Mouse (Mus musculus) adrenal gland, adult (tissue): ENCODE data around the gene Tmem256.
A peak's percentile ranks its signal among the peaks of the same experiment; 100 is the strongest.

Experiments used
- DNase-seq, 2 experiments: peaks; one replicate each; pipeline ENCODE4 v3.0.0; 2022 to 2023; ENCODE audit warnings: low spot score in 1 of 2; ENCODE audit not compliant: inconsistent age in 2 of 2

The Tmem256 gene

DNA sequence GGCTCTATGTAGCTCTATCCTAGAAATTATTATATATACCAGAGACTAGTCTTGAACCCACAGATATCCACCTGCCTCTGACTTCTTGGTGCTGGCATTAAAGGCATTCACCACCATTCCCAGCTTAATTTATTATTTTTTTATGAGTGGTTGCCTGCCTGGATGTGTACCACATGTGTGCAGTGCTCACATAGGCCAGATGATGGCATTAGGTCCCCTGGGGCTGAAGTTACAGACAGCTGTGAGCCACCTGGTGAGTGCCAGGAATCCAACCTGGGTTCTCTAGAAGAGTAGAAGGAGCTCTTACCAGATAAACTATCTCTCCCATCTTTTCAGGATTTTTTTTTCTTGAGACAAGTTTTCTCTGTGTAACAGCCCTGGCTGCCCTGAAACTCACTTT lies 28.0 kb upstream of the Tmem256 start:
- DNase-seq: no peak

DNA sequence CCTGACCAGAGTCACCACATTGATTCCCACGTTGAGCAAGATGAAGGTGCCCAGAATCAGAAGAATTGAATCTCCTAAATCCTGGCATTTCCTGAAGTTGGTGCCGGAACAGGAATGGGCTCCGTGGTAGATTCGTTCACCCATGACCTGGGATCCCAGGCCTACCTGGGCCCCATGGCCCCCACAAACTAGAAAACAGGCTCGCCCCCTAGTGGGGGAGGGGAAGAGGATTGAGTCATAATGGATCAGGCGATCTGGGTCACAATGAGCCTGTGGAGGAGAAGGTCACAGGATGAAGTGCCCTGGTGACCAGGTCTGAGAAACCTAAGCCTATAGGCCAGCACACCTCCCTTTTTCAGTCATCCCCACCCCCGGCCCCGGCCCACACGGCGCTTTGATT lies 23.2 kb upstream of the Tmem256 start, which contains the start of gene Gm39566:
Gene Gm39566 (minus strand): TSS at position 144 of the 400 bp plus-strand sequence.
- DNase-seq: no peak

DNA sequence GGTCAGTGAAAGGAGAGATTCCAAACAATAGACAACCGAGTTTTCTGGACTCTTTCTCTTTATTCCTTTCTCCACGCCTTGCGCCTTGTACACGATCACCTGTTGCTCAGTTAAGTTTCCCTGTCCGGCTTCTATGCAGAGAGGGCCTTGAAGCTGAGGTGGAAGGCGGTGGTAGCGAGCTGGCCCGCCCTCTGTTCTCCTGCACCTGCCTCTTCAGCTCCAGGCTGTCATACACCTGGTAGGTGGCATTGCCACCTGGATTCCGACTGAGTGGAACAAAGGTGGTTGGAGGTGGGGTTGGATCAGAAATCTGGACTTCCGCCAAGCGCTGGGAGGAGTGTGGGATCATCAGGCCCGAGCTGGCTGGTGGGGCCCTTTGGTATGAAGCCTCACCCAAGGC lies 21.8 kb upstream of the Tmem256 start:
- no peak for DNase-seq

DNA sequence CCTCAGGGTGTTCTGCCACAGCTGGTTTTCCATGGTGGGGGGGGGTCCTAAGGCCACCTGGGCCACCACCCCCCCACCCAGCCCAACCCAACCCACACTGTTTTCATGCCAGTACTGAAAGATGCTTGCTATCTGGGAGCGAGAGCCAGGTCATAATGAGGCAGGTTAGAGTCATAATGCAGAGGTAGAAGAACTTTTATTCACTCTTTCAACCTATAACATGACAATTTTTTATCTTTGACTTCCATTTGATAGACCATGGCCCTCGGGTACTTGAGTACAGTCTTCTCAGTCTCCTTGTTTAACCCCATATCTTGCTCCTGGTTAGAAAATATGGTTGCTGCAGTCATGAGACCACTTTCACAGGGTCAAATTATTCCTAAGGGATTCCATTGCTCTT lies 19.9 kb upstream of the Tmem256 start, which contains the start of gene Spem2:
Gene Spem2 (minus strand): TSS at position 101 of the 400 bp plus-strand sequence.
- no peak for DNase-seq

DNA sequence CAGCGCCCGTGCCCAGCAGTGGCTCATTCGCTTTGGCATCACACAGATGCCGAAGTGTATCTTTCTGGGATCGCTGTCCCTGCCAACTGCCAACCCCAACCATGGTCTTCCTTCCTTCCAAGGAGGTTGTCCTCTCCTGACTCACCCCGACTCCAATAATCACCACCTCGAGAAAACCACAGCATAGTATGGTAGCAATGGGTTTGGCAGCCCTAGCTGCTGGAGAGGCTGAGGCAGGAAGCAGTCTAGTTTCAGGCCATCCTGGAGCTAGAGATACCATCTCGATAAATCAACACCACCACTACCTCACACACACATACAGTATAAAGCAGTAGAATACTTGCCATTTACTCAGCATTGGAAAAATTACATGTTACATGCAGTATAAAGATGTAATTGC lies 19.4 kb upstream of the Tmem256 start:
- no peak for DNase-seq

DNA sequence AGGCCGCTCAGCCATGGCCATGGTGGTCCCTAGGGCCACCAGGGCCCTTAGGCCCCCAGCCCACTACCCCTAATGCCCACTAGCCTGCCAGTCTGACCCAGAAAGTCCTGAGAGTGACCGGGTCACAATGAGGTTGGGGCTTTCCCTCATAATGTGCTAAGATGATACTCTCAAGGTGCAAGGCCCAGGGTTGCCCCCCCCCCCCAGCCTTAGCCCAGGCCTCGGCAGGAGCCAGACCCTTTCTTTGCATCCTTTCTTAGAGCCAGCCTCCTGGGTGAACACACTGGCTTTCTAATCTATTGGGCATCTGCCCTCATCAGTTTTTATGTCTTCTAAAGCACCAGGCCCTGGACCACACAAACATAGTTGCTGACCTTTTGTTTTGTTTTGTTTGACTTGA lies 16.2 kb upstream of the Tmem256 start, which contains the start of gene Spem1:
Gene Spem1 (minus strand): TSS at position 101 of the 400 bp plus-strand sequence.
- no peak for DNase-seq

DNA sequence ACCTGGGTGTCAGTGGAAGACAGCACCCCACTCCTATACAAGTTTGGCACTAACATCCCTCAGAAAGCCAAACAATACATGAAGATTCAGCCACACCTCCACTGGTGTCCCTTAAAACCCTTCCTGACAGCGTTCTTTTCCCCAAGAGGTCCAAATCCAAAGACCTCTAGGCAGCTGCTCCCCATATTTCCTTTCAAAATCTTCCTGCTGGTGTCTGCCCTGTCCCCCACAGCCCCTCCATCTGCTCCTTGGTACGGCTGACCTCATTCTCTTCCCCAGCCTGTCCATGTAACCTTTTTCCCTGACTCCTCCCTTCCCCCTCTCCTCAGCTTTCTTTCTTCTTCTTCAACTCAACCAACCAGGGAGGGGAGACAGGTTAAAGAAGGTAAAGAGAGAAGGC lies 14.9 kb upstream of the Tmem256 start:
- DNase-seq: no peak

DNA sequence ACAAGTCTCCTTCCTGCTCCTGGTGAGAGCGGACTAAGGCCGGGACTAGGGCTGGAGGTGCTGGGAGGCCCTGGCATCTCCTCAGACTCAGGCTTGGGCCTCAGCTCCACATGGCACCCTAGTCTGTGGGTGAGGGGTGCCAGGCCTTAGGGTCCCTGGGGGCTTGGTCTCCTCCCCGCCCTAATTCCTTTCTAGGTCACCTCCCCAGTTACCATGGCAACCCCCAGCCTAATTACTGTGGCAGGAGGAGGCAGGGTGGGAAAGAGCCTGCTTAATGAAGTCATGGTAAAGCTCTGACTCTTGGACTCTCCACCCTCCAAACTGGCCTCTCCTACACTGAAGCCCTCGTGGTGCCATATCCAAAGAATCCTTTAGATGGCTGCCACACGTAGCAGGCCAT lies 9.5 kb upstream of the Tmem256 start:
- DNase-seq: no peak

DNA sequence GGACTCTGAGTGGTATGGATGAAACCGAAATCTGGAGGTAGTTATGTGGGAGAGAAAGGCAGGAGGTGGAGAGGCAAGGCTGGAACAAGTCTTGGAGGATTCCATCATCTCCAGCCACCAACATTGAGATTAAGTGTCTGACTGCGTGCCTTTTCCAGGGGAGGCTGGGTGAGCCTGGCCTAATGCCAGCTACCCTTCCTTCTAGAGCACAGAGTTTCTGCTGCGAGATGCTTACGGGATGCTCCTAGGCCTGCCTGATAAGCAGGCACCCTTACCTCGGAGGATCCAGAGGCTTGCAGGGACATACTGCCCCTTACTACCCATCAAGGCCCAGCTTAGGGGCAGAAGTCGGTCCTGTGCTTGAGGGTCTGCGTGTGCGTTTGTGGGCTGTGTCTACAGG lies 4.8 kb upstream of the Tmem256 start:
- DNase-seq: no peak

DNA sequence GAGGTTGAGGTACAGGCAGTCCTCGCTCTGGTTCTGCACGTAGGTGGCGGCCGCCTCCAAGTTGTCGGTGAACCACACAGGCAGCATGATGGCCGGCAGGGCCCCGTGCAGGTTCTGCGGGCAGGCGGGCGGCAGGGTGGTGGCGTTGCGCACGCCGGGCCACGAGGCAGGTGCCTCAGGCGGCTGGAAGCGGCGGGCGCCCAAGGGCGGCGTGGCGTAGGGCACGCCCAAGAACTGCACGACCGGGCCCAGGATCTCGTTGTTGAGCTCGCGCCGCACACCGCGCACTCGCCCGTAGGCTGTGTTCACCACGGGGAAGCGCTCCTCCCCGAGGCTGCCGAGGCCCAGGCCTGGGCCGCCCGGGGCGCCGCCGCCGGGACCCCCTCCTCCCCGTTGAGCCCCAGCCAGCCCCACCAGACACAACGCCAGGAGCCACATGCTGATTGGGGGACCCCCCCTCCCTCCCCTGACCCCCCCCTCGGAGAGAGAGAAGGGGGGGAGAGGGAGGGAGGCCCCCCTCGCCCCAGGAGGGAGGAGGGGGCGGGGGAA lies 4.2 kb upstream of the Tmem256 start:
- DNase-seq: peak; percentile 52 to 69

DNA sequence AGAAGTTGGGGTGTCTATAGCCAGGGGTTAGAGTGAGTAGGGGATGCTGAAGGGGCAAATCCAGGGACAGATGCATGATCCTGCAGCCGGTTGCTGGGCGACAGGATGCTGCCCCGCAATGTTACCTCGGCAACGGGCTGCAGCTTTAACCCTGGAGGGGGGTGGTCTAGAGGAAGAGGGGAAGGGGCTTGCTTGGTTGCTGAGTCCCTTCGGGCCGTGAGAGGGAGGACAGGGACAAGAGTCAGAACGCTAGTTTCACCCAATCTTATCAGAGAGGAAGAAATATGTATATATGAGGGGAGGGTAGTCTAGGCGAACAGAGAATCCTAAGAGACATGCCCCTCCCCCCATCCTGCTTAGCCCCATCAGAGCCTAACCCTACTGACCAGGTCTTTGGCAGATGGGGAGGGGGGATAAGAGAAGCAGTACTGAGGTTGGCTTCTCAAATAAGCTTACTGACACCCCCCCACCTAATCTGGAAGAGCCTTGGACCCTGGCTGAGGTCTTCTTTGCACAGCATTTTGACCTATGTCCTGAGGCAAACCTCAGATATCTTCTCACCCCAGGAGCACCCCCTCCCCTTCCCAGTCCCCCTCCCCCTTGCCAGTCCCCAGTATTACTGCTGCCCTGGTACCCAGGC lies 2.9 kb upstream of the Tmem256 start:
- DNase-seq: no peak

DNA sequence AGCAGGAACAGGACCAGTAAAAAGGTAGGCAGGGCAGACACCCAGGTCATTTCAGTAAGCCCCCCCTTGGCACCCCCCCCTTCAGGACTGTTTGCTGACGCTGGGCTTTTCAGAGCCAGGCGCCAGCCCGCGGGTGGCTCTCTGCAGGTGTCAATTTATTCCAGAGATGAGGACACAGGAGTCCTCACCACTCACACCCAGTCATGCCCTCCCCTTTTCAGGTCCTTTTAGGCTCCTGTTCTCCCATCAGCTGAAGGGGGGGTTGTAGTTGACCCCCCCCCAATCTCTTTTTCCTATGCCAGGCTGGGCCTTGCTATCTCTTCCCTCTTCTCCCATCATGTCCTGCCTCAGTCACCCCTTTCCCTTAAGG lies 2.4 kb upstream of the Tmem256 start:
- DNase-seq: no peak

DNA sequence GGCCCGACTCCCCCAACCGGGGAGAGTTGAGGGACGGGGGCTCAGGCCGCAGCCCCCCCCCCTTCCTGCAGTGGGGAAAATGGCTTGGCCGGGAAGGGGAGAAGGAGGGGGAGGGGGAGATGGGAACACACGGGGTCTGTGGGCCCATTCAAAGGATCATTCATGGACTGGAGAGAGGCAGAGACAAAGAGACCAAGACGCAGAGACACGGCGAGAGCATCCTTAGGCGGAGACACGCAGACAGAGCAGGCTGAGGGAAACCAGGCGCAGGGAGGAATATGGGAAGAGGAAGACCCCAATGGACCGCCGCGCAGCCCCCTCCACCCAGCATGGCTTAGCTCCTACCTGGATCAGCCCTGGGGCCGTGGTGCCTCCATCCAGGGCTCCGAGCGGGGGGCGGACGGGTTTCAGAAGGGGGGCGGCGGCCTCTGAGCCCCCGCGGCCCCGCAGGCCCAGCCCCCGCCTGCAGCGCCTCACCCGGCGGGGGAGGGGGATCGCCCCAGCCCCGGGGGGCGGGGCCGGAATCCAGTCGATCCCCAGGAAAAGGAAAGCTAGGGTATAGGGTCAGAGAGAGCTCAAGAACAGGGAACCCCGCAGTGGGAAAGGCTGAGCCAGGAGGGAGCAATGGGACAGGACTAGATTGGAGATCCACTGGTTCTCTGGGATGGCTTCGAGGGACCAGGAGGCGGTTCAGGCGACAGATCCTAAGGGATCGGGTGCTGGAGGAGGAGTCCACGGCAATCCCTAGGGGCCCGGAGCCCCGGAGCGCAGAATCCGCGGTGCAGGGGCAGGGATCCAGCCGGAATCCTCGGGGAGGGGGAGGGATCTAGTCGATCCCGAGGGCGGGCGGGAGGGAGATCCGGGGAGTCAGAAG lies 1.4 kb upstream of the Tmem256 start:
- DNase-seq: peak; percentile 65 to 83

DNA sequence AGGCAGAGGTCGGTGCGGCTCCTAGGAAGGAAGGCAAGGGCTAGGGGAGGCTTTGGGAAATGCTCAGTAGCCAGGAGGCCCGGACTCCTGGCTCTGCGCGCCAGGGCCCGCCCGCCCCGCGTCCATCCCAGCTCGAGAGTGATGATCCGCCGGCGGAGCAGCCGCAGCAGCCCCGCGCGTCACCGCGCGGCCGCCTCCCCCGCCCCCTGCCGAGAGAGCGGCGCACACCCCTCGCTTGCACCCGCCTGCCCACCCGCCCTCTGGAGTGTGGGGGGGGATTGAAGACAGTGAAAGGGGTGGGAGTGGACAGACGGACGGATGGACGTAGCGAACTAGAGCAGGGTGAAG lies 736 bp upstream of the Tmem256 start, which contains the start of gene Nlgn2:
Gene Nlgn2 (minus strand): TSS at position 181 of the 348 bp plus-strand sequence.
- DNase-seq: no peak

DNA sequence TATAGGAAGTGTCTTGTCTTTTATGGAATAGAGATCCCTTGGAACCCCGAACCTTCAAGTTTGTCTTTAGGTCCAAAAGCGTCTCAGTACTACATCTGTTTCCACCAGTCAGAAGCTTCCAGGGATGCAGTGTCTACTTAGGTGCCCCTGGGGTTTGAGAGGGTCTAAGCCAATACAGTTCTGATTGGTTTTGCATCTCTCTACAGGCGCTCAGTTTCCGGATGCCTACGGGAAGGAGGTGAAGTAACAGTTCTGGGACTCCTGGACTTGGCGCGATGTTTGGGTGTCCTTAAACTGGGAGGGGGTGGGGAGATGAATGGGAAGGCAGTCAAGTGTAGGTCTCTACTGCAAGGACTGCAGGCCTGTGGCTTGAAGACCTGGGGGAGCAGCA lies 395 bp downstream of the Tmem256 start:
- no peak for DNase-seq

DNA sequence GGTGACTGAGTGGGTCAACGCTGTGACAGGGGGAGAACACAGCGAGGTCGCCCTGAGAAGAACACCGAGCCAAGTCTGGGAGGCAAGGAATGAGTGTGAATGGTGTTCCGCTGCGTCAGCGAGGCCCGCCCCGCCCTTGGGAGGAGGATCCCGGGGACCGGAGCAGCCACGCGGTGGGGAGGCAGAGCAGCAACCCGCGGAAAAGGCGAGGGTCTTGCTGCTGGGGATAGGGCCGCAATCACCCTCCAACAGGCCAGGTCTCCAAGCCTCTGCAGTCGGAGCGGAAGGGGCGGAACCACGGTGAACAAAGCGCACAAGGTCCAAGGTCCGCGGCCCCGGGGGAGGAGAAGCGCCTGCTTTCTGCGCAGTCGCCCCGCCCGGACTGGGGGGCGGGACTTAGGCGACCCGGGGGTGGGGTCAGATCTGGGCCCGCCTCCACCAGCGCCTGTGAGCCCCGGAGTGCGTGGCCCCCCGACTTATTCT lies 7.9 kb downstream of the Tmem256 start, which contains the start of gene Plscr3:
Gene Plscr3 (plus strand): TSS at position 179 of the 483 bp plus-strand sequence.
- DNase-seq: peak; percentile 94 to 98

DNA sequence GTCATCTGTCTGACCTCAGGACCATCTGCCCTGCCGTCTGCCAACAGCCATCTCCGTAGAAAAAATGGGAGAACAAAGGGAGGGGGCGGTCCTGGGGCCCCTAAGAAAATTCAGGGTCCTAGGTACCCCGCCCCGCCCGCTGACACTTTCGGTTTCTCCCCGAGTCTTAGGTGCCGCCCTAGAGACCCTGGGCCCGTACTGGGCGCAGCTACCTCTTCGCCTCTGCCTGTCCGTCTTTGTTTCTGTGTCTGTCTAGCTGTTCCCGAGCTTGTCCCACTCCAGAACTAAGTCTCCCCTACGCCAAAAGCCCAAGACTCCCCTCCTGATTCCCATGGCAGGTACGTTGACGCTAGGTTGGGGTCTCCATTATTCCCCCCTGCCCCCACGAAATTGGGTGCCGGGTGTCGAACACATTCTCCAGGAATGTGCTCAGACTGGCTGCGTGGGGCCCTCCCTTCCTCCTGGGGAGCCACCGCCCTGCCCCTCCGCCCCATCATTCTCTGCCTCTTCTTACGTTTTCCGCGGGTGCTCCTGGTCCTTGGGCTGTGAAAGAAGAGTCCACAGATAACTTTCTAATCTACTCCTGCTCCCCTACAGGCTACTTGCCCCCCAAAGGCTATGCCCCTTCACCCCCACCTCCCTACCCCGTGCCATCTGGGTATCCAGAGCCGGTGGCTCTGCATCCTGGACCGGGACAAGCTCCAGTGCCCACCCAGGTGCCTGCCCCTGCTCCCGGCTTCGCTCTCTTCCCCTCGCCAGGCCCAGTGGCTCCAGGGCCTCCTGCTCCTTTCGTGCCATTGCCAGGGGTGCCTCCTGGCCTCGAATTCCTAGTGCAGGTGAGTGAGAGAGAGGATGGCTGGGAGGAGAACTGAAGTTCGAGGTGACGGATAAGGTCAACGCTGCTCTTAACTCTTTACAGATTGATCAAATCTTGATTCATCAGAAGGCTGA lies 8.7 kb downstream of the Tmem256 start:
- DNase-seq: peak in 1 of 2 experiments; percentile 79

DNA sequence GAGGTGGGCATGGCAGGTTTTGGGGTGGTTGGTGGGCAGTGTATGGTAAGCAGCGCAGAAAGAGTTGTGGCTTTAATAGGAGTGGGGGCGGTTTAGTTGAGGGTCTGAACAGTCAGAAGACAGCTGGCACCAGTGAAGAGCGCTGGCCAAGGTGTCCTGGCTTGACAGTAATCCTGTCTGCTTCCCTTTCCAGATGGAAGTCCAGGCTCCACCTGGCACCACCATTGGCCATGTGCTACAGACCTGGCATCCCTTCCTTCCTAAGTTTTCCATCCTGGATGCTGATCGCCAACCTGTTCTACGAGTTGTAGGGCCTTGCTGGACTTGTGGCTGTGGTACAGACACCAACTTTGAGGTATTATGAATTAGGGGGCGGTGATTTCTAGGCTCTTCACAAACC lies 9.7 kb downstream of the Tmem256 start:
- DNase-seq: no peak

DNA sequence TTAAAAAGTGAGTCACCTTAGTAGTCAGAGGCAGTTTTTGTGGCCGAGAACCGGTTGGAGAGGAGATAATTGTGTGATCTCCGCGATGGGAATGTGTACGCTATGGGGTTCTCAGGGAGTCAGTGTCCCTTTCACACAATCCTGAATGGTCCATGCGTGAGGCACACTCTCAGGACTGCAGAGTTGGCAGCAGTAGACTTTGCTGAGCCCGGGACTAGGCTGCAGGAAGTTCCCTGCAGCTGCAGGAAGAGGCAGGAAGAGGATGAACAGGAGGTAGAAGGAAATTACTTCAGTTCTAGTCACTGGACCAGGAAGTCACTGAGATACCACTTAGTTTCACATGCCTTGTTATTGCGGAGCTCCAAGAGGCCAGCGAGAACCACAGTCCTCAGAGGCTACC lies 10.8 kb downstream of the Tmem256 start:
- peak in 1 of 2 experiments; percentile 28 for DNase-seq

DNA sequence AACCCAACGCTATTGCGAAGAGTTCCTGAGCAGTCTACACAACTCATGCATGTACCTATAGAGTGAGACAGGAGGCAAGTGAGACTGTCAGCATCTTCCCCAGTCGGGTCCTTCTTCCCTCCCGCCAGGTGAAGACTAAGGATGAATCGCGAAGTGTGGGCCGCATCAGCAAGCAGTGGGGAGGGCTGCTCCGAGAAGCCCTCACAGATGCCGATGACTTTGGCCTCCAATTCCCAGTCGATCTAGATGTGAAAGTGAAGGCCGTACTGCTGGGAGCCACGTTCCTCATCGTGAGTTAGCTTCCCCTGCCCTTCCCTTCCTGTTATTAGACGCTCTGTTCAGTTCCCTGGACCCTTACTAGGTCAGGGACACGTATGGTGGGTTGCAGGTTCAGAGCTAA lies 11.6 kb downstream of the Tmem256 start:
- peak in 1 of 2 experiments; percentile 71 for DNase-seq

DNA sequence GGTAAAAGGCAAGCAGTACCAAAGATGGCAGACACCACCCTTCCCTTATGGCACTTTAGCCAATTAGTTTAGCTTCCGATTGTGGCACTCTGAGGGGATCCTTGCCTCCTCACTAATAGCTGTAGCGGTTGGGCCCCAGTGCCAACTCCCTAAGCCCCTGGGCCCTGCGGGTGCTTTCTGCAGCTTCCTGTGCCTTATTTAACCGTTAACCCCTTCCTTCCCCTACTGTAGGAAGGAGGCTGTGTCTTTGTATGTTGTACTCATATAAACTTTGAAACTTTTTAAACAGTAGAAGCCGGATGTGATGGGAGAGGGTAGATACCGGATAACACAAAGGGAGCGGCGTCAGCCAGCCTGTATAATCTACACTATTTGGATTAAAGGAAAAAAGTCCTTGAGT lies 12.4 kb downstream of the Tmem256 start:
- peak in 1 of 2 experiments; percentile 21 for DNase-seq
